Mouse (Mus musculus) CD8-positive naive resting alpha-beta T cell, adult 2 months (primary cell): ENCODE measurements at regions not wholly inside any gene's neighbourhood (a gene's known extent, or its start where the extent isn't known, plus 50 kb on each side); places are given as distances from the start of the nearest gene placed in this dataset.

Experiments used
- DNase-seq, 2 experiments: peaks; one replicate each; pipeline ENCODE4 v3.0.0; 2022; ENCODE audit warnings: low read depth in 2 of 2, low spot score in 2 of 2

- no peak for DNase-seq
Measured at GRCm38 (mm10) chr3:38588966-38589365, 104.3 kb upstream of the Ankrd50 start.

- DNase-seq = no peak
Measured at GRCm38 (mm10) chr3:38585509-38585908, 100.9 kb upstream of the Ankrd50 start.

- no peak for DNase-seq
Measured at GRCm38 (mm10) chr3:38579781-38580180, 95.1 kb upstream of the Ankrd50 start.

GRCm38 (mm10) chr3:38577890-38578628, 93.4 kb upstream of the Ankrd50 start:
- no peak for DNase-seq

GRCm38 (mm10) chr3:38573594-38573993, 89.0 kb upstream of the Ankrd50 start:
- DNase-seq = no peak

- no peak for DNase-seq
Measured at GRCm38 (mm10) chr3:38572159-38572558, 87.5 kb upstream of the Ankrd50 start.

GRCm38 (mm10) chr3:38571224-38571623, 86.6 kb upstream of the Ankrd50 start:
- DNase-seq = no peak

GRCm38 (mm10) chr3:38569001-38569400, 84.4 kb upstream of the Ankrd50 start:
- DNase-seq = no peak

GRCm38 (mm10) chr3:38568596-38568975, 83.9 kb upstream of the Ankrd50 start:
- peak in 1 of 2 experiments; percentile 3 for DNase-seq

- no peak for DNase-seq
Measured at GRCm38 (mm10) chr3:38567946-38568595, 83.4 kb upstream of the Ankrd50 start.

- no peak for DNase-seq
Measured at GRCm38 (mm10) chr3:38566576-38566975, 81.9 kb upstream of the Ankrd50 start.

- DNase-seq = no peak
Measured at GRCm38 (mm10) chr3:38564844-38565243, 80.2 kb upstream of the Ankrd50 start.

GRCm38 (mm10) chr3:38564364-38564763, 79.7 kb upstream of the Ankrd50 start:
- DNase-seq = no peak

GRCm38 (mm10) chr3:38561186-38561585, 76.5 kb upstream of the Ankrd50 start:
- no peak for DNase-seq

- no peak for DNase-seq
Measured at GRCm38 (mm10) chr3:38555939-38556338, 71.3 kb upstream of the Ankrd50 start.

GRCm38 (mm10) chr3:38553470-38554043, 68.9 kb upstream of the Ankrd50 start:
- no peak for DNase-seq

GRCm38 (mm10) chr3:38547032-38547431, 62.4 kb upstream of the Ankrd50 start:
- no peak for DNase-seq

GRCm38 (mm10) chr3:38545501-38545896, 60.9 kb upstream of the Ankrd50 start:
- no peak for DNase-seq

GRCm38 (mm10) chr3:38544718-38545500, 60.3 kb upstream of the Ankrd50 start:
- DNase-seq = no peak

- DNase-seq = no peak
Measured at GRCm38 (mm10) chr3:38543816-38544215, 59.2 kb upstream of the Ankrd50 start.

GRCm38 (mm10) chr3:38541296-38541695, 56.7 kb upstream of the Ankrd50 start:
- no peak for DNase-seq

GRCm38 (mm10) chr3:38538309-38538708, 53.7 kb upstream of the Ankrd50 start:
- DNase-seq = no peak
